Mouse (Mus musculus) frontal cortex, postnatal 25 days (tissue): Measurements from ENCODE around the gene Galnt11.
A peak's percentile ranks its signal among the peaks of the same experiment; 100 is the strongest.

Source experiments
- DNase-seq, 2 experiments: peaks; one replicate each; pipeline ENCODE4 v3.0.0; 2022; ENCODE audit warnings: low spot score in 2 of 2

Gene Galnt11

DNA sequence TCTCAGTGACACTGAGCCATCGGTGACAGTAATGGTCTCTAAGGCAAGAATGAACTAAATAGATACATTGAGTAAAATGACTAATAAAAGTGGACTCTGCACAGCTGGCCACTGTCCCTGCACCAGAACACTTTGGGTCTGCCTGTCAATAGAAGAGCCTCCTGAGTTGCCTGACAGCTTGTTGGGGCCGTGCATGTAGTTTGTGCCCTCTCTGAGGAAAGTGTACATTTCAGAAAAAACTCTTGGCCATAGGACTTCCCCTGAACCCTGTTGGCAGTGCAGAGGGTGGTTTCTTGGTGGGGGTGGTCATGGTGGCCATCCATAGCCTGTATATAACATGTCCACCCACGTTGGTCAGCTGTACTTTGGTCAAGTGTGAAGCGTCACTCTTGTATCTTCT lies 32.8 kb downstream of the Galnt11 start:
- no peak for DNase-seq

DNA sequence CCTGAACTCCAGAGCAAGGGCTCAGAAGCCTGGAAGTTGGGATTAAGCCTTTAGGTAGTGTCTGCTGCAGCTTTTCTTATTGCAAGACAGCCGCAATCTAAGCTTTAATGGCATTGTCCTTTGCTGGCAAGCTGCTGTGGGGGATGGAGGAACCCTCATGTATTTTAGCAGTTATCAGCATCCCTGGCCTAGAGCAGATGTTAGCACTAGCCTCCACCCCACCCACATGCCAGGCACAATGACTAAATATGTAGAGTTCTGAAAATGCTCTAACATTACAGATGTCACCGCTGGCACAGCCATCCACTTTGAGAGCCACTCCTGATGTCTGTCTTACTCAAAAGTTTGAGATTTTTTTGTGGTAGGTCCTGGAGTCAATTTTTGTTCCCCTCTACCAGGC lies 35.0 kb downstream of the Galnt11 start:
- peak in 1 of 2 experiments; percentile 30 for DNase-seq

DNA sequence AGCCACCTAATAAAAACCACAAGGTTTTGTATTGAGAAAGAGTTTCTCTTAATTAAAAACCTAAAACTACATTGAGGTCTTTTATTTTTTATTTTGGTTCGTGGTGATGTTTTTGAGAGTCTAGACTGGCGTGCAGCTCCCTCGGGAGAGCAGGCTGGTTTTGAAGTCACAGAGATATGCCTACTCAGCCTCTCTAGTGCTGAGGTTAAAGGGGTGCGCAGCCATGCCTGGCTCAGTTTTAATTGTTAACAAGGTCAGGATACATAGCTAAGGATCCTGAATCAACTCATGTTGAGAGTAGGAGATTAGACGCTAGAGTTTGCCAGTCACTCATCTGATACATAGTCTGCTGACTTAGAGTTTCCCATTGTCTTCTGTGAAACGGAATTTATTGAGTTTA lies 39.7 kb downstream of the Galnt11 start:
- DNase-seq, result no peak

DNA sequence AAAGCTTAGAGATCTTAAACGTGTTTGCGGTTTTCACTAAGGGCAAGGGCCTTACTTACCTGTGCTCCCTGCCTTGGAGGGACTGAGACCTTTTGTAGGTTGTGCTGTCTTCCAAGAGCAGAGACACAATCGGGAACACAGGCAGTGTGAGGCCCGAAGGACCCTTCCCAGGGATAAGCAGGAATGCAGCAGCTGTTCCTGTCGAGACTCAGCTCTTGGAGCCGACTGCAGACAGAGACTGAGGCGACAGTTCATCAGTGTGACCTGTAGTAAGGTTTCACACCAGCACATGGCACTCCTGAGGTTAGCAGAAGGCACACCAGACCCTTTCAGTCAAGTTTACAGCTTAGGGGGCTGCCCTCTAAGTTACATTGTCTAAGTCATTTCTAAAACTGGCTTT lies 40.6 kb downstream of the Galnt11 start:
- DNase-seq, result no peak

DNA sequence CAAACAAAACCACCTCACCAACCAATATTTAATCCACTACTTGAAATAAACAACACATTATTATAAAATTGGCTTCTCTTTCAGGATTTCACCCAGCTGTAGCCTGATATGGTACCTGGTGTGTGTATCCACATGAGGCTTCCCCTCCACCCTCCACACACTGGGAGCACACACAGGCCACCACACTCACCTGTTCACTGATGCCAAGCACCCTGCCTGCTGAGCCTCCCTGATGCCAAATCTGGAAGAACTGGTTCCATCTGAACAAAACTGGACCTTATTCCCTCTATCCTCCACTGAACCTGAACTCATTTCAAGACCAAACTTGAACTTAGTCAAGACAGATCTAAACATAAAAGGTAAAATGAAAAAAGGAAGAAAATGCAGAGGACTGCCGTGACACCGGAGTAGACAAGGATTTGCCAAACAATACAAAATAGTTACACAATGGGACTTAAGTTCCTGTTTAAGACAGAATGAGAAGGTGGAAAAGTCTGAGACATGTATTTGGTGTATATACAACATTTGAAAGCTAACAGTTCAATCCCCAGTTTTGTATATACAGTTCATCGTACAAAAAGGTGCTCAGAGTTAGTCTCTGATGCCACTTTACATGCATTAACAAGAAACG lies 46.7 kb downstream of the Galnt11 start:
- DNase-seq, result no peak

DNA sequence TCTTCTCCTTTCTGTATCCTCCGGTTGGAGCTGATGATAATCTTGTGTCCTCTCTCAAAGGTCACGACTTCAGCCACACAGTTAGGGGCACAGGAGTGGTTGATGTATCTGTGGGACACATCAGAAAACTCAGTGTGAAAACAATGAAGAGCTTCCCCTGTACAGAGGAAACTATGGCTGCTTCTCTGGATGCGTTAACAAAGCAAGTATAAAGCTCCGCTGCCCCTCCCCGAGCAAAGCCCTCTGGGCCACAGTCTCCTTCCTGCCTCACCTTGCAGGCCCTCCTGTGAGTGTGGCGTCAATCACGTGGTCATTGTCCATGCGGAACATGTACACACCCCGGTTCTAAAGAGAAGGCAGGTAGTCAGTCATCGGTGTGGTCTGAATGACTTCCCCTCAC lies 53.9 kb downstream of the Galnt11 start:
- DNase-seq, result no peak

DNA sequence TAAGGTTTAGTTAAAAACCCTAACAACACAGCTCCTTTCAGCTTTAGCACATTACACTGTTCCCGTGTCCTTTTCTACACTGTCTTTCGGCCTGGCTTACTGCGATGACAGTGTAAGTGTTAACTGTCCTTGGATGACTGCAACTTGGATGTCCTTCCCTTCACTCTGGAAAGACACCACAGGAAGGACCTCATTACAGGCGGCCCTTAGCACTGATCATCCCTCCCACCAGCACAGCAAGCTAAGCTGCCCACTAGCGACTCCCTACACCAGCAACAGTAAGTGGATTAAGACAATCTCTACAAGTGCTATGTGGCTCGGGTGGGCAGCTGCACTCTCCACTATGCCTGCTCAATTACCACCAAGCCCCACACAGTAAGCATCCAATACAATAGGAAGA lies 54.7 kb downstream of the Galnt11 start:
- no peak for DNase-seq

DNA sequence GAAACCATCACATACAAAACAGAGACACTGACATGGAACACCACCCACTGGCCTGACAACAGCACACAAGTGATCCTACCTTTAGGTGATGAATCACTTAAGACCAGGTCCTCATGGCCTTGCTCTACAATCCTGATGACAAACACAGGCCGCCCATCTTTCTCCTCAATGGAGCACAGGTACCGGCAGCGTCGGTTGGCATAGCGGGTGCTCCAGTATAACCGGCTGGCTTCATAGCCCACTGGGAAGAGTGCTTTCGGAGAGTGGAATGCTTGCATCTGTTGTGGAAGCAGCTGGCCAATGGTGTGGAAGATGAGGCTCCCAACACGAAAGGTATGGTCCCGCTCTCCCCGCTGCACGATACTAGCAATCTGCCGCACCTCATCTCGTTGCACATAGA lies 62.3 kb downstream of the Galnt11 start:
- no peak for DNase-seq

DNA sequence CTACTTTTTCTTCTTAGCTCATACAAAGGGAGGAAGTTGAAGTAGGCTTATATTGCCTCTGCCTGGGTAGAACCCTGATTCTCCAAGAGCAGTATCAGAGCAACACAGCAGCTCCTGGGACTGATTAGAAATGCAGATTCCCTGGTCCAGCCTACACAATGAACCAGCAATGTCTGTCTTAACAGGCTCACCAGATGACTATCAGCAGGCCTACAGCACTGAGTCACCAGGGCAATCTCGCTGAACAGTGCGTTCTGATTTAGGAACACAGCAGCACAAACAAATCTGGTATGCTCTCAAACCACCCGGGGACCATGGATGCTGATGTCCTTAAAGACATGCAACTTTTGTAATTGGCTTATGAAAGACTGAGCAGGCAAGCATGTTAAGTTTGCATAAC lies 75.1 kb downstream of the Galnt11 start:
- no peak for DNase-seq

DNA sequence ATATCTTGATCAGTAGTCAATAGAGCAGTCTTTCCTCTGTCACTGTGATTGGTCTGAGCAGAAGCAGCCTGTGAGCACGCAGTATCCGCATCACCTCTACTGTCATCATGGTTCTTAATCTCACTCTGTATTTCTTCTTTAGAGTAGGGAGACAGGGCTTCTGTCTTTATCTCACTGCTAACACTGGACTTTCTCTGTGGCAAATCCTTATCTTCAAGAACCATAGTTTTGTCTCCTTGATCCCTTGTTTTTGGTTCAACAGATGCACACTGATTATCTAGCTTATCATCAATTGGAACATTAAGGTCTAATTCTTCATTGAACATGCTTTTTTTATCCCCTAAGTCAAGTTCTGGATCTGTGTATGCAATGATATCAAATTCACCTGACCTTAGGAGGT lies 88.5 kb downstream of the Galnt11 start:
- DNase-seq, result no peak

DNA sequence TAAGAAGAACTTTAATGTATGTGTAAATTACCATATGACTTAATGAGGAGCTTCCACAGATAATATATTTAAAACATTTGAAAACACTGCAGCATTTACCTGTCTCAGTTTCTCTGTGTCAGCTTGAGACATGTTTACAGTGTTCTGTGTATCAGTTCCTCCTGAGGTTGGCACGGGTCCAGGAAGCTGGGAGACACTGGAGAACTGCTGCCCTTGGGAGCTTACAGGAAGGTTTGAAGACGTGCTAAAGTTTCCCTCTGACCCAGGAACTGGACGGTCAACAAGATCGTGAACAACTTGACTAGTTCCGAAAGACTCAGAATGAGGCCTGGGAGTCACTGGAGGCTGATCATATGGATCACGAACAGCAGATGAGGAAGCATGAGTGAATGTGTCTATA lies 92.2 kb downstream of the Galnt11 start:
- DNase-seq, result no peak
